Mouse (Mus musculus): Measurements from ENCODE around the gene Phc2.
A peak's percentile ranks its signal among the peaks of the same experiment; 100 is the strongest.
"Not testable (repeated sequence)": the region's sequence is repeated elsewhere in the genome, so short reads cannot be mapped to it uniquely, and the experiment has no call there.

Gene Phc2

DNA sequence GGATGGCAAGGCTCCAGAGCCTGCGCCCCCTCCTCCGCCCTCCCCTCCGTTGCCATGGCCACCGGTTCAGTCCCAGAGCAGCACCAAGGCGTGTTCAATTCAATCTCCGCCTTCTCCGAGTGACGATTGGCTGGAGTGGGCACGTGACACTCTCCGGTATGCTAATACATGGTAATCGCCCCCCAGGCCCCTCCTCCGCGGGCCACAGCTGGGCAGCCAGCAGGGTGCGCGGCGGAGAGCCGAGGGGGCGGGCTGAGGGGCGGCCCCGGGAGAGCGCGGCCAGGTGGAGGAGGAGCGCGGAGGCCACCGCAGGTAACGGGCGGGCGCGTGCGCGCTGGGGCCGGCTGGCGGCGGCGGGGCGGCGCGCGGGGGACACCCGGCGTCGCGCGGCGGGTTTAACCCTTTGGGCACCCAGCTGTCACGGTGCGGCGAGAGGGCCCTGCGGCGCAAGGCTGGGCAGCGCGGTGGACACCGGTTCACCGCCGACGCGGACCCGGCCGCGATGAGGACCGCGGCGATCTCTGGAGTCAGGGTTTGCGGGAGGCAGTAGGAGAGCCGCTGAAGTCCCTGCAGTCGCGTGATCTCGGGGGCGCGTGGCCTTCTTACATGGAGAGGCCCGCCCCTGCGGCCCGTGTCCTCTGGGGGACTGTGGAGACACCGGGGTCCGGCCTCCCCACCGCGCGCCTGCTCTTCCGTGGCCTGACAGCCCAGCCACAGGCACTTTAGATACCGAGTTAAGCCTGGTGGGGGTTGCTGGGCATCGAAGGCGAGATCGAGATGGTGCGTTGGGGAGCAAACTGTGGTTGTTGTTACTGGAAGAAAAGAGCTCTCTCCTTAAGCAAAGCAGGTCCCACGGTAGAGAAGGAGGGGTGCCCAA, at the start of gene Phc2:
TSS of gene Phc2 (plus strand) at position 198 of the 877 bp plus-strand sequence.
- DNase-seq: peak; percentile 98

DNA sequence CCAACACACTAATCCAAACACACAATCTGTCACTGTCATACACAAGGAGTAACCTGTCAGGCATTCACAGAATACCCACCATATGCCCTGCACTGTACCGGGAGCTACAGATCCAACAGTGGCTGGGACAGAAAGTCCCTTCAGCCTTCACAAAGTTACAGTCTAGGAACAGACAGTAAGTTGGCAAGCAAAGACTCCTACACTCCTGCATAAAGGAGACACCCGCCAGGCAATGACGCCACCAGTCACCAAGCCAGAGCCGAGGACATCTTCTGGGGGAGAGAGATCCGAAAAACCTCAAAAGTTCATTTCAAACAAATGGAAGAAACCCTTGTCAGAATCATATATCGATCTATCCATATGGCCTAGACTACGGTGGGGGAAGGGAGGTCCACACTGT, 47.9 kb upstream of the Phc2 start:
- no peak for DNase-seq

DNA sequence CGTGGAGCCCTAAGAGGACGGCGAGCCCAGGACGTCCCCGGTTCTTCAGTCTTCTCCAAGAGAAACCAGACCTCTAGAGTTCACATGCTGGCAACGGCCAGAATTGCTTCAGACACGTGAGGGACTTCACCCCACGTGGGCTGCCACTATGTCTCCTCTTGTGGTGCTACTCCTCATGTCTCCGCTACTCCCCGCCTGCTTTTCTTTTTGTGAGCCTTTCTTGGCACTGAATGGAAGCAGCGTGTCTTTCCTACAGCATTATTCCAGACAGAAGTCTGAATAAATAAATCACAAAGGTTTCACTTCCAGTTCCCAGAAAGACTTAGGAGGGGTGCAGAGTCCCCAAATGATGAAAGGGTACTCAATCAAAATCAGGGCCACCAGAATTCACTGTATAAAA, 46.8 kb upstream of the Phc2 start:
- no peak for DNase-seq

DNA sequence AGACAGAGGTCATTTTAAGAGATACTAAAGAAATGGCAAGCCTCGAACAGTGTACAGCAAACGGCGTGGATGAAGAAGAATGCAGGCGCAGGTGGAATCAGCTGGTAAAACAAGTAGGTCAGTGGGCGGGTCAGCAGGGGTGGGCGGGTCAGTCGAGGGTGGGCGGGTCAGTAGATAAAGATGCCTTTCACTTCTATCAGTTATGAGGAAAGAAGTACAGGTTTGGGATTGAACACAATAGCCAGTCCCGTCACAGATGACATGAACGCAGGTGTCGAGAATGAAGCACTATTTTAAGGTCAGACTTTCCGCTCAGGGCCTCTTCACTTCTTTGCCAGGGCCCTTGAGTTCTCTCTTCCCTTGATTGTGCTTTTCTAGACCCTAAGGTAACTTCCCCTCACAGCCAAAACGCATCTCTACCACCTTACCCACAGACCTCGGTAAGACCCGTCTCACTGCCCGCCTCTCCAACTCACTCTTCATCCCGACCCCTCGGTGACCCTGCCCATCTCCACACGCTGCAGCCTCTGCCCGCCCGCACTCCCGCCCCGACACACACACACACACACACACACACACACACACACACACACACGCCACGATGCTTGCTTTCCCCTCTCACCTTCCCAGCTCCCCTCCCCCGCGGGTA, 45.1 kb upstream of the Phc2 start:
- no peak for DNase-seq

DNA sequence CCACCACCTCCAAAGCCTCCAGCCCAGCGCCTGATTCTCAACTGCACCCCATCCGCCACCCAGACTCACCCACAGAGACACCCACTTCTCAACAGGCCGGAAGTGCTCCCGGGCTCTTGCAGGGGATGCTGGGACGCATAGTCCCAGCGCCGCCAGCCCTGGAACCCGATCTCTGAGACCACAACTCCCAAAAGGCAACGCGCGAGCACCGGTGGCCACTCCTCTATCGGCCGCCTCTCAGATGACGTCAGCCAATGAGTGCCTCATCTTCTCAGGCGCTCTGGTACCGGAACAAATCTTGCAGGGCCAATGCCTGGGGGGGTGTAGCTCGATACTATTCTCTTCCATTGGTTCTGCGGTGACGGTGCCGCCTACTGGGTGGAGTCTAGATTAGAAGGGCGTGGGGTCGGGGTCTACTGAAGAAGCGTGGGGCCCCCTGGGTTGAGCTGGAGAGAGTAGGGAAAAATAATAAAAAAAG, 44.5 kb upstream of the Phc2 start, which contains the start of gene Zscan20:
TSS of gene Zscan20 (minus strand) at position 174 of the 478 bp plus-strand sequence.
- DNase-seq: peak; percentile 98

DNA sequence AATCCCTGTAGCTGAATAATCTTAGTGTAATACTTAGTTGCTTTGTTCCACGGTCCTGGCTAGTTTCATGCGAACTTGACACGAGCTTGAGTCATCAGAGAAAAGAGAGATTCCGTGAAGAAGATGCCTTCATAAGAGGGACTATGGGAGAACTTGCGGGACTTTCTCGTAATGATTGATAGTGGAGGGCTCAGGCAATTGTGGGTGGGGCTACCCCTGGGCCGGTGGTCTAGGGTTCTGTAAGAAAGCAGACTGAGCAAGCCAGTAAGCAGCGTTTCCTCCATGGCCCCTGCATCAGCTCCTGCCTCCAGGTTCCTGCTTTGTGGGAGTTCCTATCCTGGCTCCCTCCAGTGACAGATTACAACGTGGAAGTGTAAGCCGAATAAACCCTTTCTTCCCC, 43.8 kb upstream of the Phc2 start:
- DNase-seq: no peak

DNA sequence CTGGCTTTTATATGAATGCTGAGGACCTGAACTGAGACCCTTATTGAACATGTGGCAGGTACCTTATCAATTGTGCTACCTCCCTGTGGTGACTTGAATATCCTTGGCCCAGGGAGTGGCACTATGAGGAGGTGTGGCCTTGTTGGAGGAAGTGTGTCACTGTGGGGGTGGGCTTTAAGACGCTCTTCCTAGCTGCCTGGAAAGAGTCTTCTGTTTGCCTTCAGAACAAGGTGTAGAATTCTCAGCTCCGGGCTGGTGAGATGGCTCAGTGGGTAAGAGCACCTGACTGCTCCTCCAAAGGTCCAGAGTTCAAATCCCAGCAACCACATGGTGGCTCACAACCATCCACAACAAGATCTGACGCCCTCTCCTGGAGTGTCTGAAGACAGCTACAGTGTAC, 42.8 kb upstream of the Phc2 start:
- not testable (repeated sequence) for DNase-seq

DNA sequence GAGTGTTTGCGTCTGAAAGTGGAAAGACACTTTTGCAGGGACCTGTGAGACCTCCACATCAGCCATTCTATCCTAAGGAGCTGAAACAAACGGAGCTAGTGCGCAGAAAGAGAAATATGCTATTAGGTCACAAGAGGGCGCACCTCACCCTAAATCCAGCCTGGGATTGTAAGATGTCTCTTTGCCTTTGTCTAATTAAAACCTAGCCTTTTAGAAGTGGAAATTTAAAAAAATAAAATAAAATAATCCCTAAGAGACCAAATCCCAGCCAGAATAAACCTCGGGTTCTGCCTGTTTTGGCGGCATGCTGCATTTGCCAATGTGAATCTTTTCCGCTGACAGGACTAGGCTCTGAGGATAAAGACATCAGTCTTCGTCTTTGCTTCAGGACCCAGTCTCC, 41.2 kb upstream of the Phc2 start:
- peak; percentile 59 for DNase-seq

DNA sequence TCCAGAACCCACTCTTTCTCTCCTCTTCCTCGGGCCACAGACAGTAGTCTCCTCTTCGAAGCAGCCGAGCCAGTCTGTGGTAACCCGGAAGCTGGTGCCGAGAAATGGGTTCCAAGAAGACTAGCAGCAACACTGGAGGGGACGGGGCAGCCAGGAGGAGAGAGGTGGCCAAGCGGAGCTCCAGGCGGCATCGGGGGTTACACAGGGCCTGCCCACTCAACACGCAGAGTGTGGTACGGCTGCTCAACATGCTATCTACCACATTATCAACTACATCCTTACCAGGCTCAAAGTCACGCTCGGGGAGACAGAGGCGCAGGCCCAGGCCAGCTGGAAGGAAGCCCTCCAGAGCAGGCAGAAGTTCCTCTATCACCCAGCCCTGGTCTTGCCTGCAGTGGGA, 38.7 kb upstream of the Phc2 start:
- no peak for DNase-seq

DNA sequence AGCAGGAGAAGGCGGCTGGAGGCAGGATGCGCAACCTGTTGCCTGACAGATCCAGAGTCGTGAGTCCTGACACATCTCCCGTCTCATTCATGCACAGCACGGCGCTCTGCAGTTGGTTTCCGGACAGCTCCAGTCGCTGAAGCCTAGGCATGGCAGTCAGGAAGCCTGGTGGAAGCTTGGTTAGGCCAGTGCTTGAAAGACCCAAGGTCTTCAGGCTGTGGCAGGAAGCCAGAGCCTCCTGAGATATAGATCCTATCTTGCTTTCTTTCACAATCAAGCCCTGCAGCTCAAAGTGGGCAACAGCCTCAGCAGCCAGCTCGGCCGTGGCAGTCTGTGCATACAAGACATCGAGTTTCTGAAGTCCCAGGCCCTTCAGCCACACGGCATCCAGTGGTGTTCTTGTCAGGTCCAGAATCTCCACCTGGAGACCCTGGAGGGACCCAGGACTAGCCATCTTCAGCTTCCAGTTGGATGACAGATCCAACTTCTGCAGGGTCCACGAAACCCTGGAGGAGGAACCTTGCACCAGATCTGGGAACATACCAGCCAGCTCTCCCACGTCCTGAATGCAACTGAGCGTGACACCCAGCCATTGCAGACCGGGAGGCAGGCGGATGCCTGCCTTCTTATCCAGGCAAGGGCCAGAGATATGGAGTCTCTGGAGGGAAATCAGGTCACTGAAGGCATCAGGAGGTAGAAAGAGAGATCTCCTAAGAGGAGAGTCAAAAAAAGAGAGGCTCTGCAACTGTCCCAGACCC, 37.0 kb upstream of the Phc2 start:
- no peak for DNase-seq

DNA sequence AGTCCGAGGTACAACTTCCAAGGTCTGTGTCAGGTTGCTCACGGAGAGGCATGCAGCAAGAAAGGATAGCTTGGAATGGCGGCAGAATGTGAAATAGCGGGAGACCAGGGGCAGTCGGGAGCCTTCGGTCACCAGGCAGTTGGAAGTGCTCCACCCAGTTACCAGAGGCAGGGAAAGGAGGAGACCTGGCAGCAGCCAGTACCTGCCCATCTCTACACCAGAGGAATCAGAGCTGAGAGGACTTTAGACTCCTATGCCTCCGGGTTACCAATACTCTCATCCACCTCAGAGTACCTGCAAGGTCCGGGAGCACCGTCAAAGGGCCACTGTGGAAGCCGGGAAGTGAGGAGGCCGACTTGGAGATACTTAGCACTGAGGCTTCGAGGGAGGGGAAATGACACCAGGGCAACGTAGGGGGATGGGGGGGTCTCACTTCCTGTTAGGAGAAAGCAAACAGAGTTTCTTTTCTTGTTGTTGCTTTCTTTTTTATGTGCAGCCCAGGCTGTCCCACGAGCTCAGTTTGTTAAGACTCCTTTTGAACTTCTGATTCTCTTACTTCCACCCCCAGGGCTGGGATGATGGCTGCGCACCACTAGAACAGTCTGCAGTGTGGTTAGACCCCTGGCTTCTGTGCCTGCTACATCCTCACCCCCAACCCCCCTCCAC, 36.1 kb upstream of the Phc2 start, which contains the start of gene Tlr12:
TSS of gene Tlr12 (minus strand) at position 374 of the 666 bp plus-strand sequence.
- DNase-seq: peak; percentile 57

DNA sequence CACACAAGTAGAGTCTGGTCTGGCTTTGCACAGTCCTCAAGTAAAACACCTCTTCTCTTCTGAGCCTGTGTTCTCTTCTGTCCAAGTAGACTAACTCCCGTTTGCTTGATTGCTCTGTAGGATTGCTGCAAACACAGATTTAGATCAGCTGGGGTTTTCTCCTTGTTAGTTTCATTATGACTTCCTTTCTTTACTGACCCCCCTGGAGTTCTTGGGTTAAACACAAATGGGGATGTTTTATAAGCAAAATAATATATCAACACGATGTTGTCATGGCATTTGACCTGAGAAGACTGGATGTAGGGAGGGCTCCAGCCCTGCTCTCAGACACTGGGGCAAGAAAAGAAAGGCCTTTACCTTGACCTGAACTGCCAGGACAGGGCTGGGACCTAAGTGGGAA, 35.5 kb upstream of the Phc2 start:
- no peak for DNase-seq

DNA sequence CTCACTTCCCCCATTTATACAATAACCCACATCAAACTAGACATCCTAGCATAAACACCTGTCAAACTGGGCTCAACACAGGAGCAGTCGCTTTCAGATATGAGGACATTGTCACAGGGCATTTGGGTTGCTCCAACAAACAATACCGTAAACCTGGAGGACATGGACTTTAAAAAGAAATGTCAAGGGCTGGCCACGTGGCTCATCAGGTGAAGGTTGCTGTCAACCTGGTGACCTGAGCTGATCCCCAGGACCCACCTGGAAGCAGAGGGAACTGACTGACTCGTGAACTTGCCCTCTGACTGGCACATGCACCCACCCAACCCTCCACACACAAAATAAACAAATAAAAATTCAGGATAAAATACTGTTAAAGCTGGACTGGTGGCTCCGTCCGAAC, 33.9 kb upstream of the Phc2 start:
- DNase-seq: no peak

DNA sequence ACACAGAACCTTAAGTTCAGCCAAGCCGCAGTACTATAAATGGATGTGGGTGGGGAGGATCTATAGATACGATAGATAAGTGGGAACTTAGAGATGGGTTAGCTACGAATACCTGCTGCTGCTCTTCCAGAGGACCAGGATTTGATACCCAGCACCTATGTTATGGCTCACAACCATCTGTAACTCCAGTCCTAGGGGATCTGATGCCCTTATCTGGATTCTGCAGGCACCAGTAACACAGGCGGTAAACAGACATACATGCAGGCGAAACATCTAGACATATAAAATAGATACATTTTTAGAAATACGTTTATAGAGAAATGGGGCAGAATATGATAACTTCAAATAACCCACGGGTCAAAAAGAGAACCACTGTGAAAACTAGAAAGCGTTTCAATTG, 33.4 kb upstream of the Phc2 start:
- DNase-seq: no peak

DNA sequence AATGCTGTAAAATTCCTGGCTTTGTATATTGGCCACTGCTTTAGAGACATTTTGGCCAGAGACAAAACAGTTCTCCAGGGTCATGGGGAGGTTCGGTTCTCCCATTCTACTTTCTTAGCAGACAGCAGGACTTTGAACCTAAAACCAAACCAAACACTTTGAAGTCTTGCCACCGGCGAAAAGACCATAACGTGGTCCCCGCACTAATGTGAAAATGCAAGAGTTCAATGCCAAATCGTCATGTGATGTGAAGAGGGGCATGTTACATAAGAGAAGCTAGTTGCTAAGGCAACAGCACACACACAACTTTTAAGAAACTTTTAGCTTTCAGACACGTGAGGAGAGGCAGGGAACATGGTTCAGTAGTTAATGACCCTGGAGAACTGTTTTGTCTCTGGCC, 19.1 kb upstream of the Phc2 start:
- DNase-seq: peak; percentile 57

DNA sequence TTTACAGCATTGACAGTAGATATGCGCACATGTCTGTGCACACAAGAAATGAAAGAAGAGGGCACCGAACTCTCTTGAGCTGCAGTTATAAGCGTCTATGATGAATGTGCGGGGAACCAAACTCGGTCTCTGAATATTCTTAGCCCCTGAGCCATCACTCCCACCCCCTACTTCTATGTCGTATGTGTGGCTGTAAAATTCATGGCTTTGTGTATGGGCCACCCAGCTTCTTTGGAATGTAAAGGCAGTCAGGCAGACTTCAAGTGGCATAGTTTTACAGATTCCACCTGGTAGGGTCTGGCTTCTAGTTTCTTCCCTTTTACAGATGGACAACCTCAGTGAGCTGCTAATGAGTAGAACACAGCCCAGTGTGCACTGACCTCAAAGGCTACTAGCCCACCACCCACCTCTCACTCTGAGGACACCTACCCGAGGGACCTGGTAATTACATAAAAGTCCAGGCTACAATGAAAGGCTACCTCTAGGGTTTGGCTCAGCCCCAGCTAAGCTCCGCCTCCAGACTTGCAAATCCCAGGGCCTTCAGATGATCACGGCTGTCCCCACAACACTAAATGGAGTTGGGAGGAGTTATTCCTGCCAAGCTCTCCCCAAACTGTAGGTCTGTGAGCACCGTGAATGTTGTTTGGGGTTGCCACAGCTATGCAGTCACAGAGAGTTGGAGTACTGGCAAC, 18.5 kb upstream of the Phc2 start:
- DNase-seq: peak; percentile 51

DNA sequence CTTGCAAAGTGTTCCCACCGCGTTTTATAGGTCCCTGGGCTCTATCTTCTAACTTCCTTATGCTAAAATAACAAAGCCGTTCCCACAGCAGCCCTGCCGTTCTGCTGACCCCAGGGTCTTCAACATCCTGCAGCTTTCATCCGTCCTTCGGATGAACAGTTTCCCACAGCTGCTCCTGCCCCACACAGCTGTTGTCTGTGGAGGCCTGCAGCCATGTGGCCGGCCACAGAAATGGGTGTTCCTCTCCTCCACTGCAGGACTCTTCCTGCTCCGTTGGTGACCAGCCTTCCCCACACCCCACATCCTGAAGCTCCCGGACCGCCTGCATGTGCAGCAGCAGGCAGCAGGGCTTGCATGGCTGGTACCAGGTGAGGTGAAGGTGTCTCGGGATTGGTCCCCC, 17.3 kb upstream of the Phc2 start:
- DNase-seq: peak; percentile 62

DNA sequence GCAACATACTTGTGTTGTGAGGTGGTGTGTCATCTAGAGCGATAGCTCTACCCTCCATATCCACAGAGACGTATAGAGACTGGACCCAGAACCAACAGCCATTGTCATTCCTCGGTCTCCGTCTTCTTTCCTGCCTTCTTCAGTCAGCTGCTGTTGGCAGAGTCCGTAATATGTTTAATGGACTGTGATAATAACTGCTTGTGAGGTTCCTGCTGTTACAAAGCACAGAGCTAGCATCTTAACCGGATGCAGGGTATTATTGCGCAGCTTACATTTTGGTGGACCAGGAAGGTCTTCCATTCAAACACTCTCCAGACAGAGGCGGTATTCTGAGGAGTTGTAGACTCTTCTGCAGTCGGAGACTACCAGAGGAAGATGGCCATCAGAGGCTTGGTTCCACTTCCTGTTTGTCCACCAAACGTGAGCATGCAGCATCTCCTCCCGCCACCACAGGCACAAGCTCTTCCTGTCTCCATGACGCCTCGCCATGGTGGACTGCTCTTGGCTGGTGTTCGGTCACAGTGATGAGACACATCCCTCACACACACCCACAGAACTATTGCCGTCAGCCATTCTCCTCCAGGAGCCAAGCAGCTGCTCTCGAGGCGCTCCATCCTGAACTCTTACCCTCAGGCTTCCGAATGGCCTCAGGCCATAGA, 16.1 kb upstream of the Phc2 start:
- peak; percentile 68 for DNase-seq

DNA sequence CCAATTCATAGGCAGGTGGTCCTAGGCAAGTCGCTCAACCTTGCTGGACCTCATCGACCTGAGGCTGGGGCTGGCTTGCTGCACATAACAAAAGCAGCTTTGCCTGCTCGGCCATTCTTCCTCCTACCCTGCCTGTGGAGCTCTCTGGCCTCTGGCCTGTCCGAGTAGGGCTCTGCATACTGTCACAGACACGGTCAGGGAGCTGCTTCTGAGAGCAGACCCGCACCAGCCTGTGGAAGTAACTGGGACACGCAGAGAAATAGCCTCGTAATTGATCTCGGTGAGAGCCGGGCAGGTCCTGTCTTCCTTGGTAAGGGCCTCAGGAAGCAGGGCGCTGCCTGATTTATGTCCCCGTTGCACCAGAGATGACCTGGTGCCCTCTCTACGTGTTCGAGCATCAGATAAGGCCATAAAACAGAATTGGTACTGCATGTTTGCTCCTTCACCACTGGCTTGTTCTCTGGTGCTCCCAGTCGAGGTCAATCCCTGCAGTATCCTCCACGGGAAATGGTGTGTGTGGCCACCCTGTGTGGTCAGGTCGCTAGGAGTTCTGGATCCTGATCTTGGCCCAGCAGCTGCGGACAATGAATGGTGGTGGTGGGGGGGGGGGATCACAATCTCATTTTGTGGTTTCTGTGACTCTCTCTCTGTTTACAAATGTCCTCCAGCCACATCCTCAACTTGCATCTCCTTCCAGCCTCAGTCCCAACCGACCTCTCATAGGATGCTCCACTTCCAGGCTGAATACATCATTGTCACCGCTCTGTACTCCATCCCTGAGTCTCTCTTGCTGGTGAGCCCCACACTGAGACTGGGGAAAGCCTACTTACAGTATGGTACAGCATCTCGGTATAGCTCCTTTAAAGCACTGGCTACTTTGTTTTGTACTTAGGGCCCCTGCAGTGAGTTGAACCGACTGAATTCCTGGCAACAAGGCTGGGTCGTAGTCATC, 12.5 kb upstream of the Phc2 start:
- DNase-seq: no peak

DNA sequence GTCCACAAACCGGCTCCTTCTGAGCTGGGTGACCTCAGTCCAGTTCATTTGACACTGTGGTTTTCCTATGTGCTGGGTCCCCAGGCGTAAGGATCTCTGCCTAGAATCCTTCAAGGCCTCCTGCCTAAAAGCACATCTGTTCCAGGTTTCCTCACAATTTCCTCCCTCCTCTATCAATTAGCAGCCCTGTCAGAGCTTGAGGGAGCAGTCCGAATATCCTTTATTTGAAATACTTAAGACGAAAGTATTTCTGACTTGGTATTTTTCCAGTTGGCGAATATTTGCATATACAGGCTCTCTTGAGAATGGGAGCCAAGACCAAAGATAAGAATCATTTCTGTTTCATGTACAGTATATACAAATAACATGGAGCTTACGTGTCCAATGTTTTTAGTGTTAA, 8.6 kb upstream of the Phc2 start:
- no peak for DNase-seq

Data from lung, postnatal 10 days (tissue).